Comparison of ENCODE assay signal across 10 mouse cellular contexts in the genomic region with DNA sequence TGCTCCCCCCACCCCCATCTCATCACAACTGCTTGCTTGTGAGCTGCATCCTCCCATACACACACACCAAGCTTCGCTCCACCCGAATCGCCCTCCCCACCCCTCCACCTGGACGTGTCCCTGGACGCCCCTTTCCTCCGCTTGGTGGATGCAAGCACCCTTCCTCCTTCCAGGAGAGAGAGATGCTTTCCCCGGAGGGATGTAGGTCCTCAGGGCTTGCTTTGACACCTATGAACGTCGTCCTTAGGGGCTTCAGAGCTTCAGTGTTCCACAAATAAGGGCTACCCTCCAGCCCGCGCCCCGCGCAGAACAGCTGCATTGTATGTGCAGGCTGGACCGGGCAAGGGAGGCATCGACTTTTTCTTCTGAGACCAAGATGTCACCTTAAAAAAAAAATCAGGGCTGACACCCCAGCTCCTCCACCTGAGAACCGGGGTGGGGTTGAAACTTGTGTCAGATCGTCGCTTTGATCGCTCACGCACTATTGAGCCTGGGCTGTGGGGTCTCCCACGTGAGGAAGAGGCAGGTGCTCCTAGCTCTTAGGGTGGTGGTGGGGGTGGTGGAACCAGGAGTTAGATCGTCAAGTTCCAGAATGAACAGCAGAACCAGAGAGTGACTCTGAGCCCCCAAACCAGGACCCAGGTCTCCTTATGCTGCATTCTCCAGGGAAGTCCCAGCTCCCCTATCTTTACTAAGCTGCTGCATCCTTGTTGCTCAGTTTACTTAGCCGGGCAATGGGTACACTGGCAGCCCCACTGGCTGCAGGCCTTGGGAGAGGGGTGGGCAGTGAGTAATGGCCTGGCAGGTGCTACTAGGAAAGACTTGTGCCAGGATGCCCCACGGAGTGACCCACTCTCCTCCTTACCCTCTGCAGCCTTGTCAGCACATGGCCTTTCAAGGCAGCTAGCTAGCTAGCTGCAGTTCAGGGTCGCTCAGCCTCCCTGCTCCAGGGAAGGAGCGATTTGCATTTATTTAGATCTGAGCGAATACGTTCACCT. TPM values are rescaled to one million over a fixed set of nuclear protein-coding genes. Genes with fewer than 3 reads are reported as not detected.
A peak's percentile ranks its signal among the peaks of the same experiment; 100 is the strongest.
DNase-seq lines count a peak whose midpoint lies in the region; ATAC-seq and TF ChIP-seq lines count a peak whose summit lies in the region.
"Had no signal": no experiment of that assay in that cellular context is flagged by ENCODE, and none has a peak within 500 bp of the region (broad histone marks: within the 10 kb centered on the region; RNA-seq: fewer than 3 reads in every experiment).

No protein-coding gene starts in this region.

- H3K27me3 ChIP-seq in heart, embryonic 15.5 days = peaks cover 98% of the 10 kb centered on the region
- H3K27me3 ChIP-seq in forebrain, embryonic 14.5 days (replicated peaks; ENCODE audit: control insufficient read depth, insufficient read depth, low read length) = peaks cover 32% of the 10 kb centered on the region
- H3K27me3 ChIP-seq in midbrain, embryonic 11.5 days (ENCODE audit: control insufficient read depth, insufficient read depth, low read length) = peaks cover 68% of the 10 kb centered on the region
- peaks cover 66% of the 10 kb centered on the region for H3K27me3 ChIP-seq in lung, postnatal 0 days (replicated peaks; ENCODE audit: insufficient read depth, low read length)

- in situ Hi-C loops in ES-E14 (cut with MboI; ENCODE audit: low sequenced_read_pairs in 2 of 2, unreplicated experiment in 2 of 2) = no loop called here

- no peak overlapping the region for H3K9ac ChIP-seq in heart, embryonic 15.5 days
- no peak overlapping the region for H3K9ac ChIP-seq in ES-E14 (ENCODE audit: insufficient read depth, low read depth, low read length, poor library complexity, severe bottlenecking)
- H3K9ac ChIP-seq in forebrain, embryonic 14.5 days (ENCODE audit: low read length) = peak overlapping the region; percentile 78; the same call in 1 of the 2 replicates
- H3K9ac ChIP-seq in midbrain, embryonic 11.5 days (ENCODE audit: low read length) = 0 out of 2 replicates have a peak overlapping the region, but pooled peaks have one; percentile 25
- no peak overlapping the region for H3K9ac ChIP-seq in lung, postnatal 0 days (replicated peaks; ENCODE audit: low read depth)

- no peaks in the 10 kb centered on the region for H3K36me3 ChIP-seq in heart, embryonic 15.5 days
- H3K36me3 ChIP-seq in ES-E14 (ENCODE audit: control insufficient read depth, insufficient read depth, low read length, poor library complexity, severe bottlenecking) = no peaks in the 10 kb centered on the region
- no peaks in the 10 kb centered on the region for H3K36me3 ChIP-seq in forebrain, embryonic 14.5 days (ENCODE audit: control insufficient read depth, insufficient read depth, low read length)
- H3K36me3 ChIP-seq in midbrain, embryonic 11.5 days (ENCODE audit: control insufficient read depth, insufficient read depth, low read length) = no peaks in the 10 kb centered on the region
- no peaks in the 10 kb centered on the region for H3K36me3 ChIP-seq in lung, postnatal 0 days (ENCODE audit: insufficient read depth, low read length)

- no peak for TF ChIP-seq EP300 in lung, postnatal 0 days (IDR thresholded peaks at IDR 0.05)

- no peak overlapping the region for H3K4me3 ChIP-seq in heart, embryonic 15.5 days
- peak overlapping the region; percentile 3 to 71; a peak in 3 of 4 replicates for H3K4me3 ChIP-seq in ES-E14 (ENCODE audit: insufficient read depth in 1 of 2, low read depth in 1 of 2, low read length in 2 of 2, poor library complexity in 1 of 2, severe bottlenecking in 1 of 2)
- H3K4me3 ChIP-seq in forebrain, embryonic 14.5 days (ENCODE audit: low read depth, low read length) = peak overlapping the region; percentile 56
- H3K4me3 ChIP-seq in midbrain, embryonic 11.5 days (ENCODE audit: low read depth, low read length) = peak overlapping the region; percentile 62
- no peak overlapping the region for H3K4me3 ChIP-seq in lung, postnatal 0 days (ENCODE audit: low read depth, low read length)
- H3K4me3 ChIP-seq: erythroblast, embryonic 14.5 days had no signal

- H3K9me3 ChIP-seq in heart, embryonic 15.5 days (replicated peaks) = no peaks in the 10 kb centered on the region
- H3K9me3 ChIP-seq in ES-E14 (ENCODE audit: control insufficient read depth, insufficient read depth, low read depth, low read length) = no peaks in the 10 kb centered on the region
- no peaks in the 10 kb centered on the region for H3K9me3 ChIP-seq in forebrain, embryonic 14.5 days (replicated peaks; ENCODE audit: control insufficient read depth, low read length)
- no peaks in the 10 kb centered on the region for H3K9me3 ChIP-seq in midbrain, embryonic 11.5 days (ENCODE audit: control insufficient read depth, low read length)
- H3K9me3 ChIP-seq in lung, postnatal 0 days (ENCODE audit: low read length) = no peaks in the 10 kb centered on the region

- peaks cover 7% of the 10 kb centered on the region for H3K4me1 ChIP-seq in heart, embryonic 15.5 days (replicated peaks)
- peaks cover 4 to 21% of the 10 kb centered on the region in 2 experiments; a peak in 3 of 4 replicates for H3K4me1 ChIP-seq in ES-E14 (ENCODE audit: control insufficient read depth in 2 of 2, insufficient read depth in 2 of 2, low read length in 2 of 2, poor library complexity in 1 of 2)
- H3K4me1 ChIP-seq in forebrain, embryonic 14.5 days (ENCODE audit: control insufficient read depth, insufficient read depth, low read length) = peaks cover 17% of the 10 kb centered on the region
- peaks cover 36% of the 10 kb centered on the region for H3K4me1 ChIP-seq in midbrain, embryonic 11.5 days (ENCODE audit: control insufficient read depth, insufficient read depth, low read length)
- H3K4me1 ChIP-seq in lung, postnatal 0 days (ENCODE audit: insufficient read depth, low read depth, low read length) = no peaks in the 10 kb centered on the region

- DNase-seq in heart, adult 8-10 months (ENCODE audit: low spot score) = no peak
- no peak for DNase-seq in ES-E14 (ENCODE audit: low read depth, low spot score)
- no peak for DNase-seq in forebrain, embryonic 14.5 days (ENCODE audit: low spot score)
- DNase-seq in midbrain, embryonic 11.5 days (ENCODE audit: low spot score, missing footprints) = peak; percentile 93
- DNase-seq in yolk sac, embryonic 10.5 days (ENCODE audit: low spot score) = no peak
- DNase-seq in thymus, postnatal 25 days = no peak
- DNase-seq in lung, postnatal 0 days (ENCODE audit: low spot score) = no peak

- ATAC-seq in heart, embryonic 15.5 days (replicated peaks; ENCODE audit: insufficient number of reproducible peaks, insufficient read depth, low FRiP score, low read depth) = no peak
- no peak; the same call in 1 of the 2 replicates for ATAC-seq in forebrain, embryonic 14.5 days
- no peak for ATAC-seq in midbrain, embryonic 11.5 days (ENCODE audit: low FRiP score)
- no peak for ATAC-seq in lung, postnatal 0 days

- H3K27ac ChIP-seq in heart, embryonic 15.5 days = no peak overlapping the region
- H3K27ac ChIP-seq in ES-E14 (ENCODE audit: insufficient read depth, low read depth, low read length, poor library complexity, severe bottlenecking) = no peak overlapping the region
- H3K27ac ChIP-seq in forebrain, embryonic 14.5 days (ENCODE audit: low read depth, low read length) = no peak overlapping the region
- H3K27ac ChIP-seq in midbrain, embryonic 11.5 days (ENCODE audit: low read depth, low read length) = no peak overlapping the region
- H3K27ac ChIP-seq in lung, postnatal 0 days (ENCODE audit: low read length) = no peak overlapping the region

- 12% methylated on average over 28 of the region's 28 CpGs for WGBS in heart, embryonic 15.5 days
- 7% methylated on average over 28 of the region's 28 CpGs for WGBS in forebrain, embryonic 14.5 days
- 8% methylated on average over 28 of the region's 28 CpGs for WGBS in midbrain, embryonic 11.5 days
- WGBS in lung, postnatal 0 days = 11% methylated on average over 28 of the region's 28 CpGs

- TF ChIP-seq CTCF in lung, postnatal 0 days (IDR thresholded peaks at IDR 0.05) = no peak

- 0 out of 2 replicates have a peak overlapping the region, but pooled peaks have one; percentile 55 for H3K4me2 ChIP-seq in heart, embryonic 15.5 days
- peak overlapping the region; percentile 85 for H3K4me2 ChIP-seq in forebrain, embryonic 14.5 days (ENCODE audit: low read length)
- peak overlapping the region; percentile 98 for H3K4me2 ChIP-seq in midbrain, embryonic 11.5 days
- no peak overlapping the region for H3K4me2 ChIP-seq in lung, postnatal 0 days (replicated peaks; ENCODE audit: low read depth, low read length)

TF ChIP-seq in ES-E14, 5 proteins besides CTCF, POLR2A, EP300 and RAD21:
- TF ChIP-seq ZC3H11A (IDR thresholded peaks at IDR 0.05; ENCODE audit: borderline replicate concordance, low read depth, low read length) = no peak
- TF ChIP-seq HCFC1 (IDR thresholded peaks at IDR 0.05; ENCODE audit: borderline replicate concordance, insufficient read depth, low read length) = no peak
- TF ChIP-seq CHD2 (IDR thresholded peaks at IDR 0.05; ENCODE audit: low read depth, low read length) = no peak
- no peak for TF ChIP-seq MAFK (IDR thresholded peaks at IDR 0.05; ENCODE audit: insufficient read depth, low read depth, low read length)
- no peak for TF ChIP-seq ZNF384 (IDR thresholded peaks at IDR 0.05; ENCODE audit: low read depth, low read length)

RNA-seq across cellular contexts. Expression of gene Igsf21, which starts 0.7 kb away (rescaled TPM):
- polyA plus RNA-seq in heart, embryonic 15.5 days (2015; fragmentation: Nextera tagmentation; extraction: Ambion mirVana) = 0.10 and 0.65 TPM in 2 replicates
- total RNA-seq in heart, adult 8-10 months (2022) = under 1 TPM in 3 of 4 experiments, not detected in 1; 0.12 to 0.52 (median 0.14) TPM
- 2.5 and 6.9 TPM in 2 replicates for total RNA-seq in ES-E14 (2012; rRNA removed)
- polyA plus RNA-seq in forebrain, embryonic 14.5 days (2014; fragmentation: Nextera tagmentation; extraction: Ambion mirVana) = 30.0 and 40.3 TPM in 2 replicates
- 15.2 and 16.5 TPM in 2 replicates for polyA plus RNA-seq in midbrain, embryonic 11.5 days (2014; fragmentation: Nextera tagmentation; extraction: Ambion mirVana)
- 0.13 and 0.26 TPM in 2 replicates for polyA plus RNA-seq in lung, postnatal 0 days (2015; fragmentation: Nextera tagmentation; extraction: Ambion mirVana)
- total RNA-seq: liver, adult 2 months had no signal
- polyA plus RNA-seq: liver, adult 2 months had no signal

Comparison
In these comparisons a context has a peak if more than half of its experiments do, and no peak if none do; other contexts are left out.
1. H3K4me3 ChIP-seq: peak in ES-E14 (2 of 2), forebrain, embryonic 14.5 days (single experiment) and midbrain, embryonic 11.5 days (single experiment); none in heart, embryonic 15.5 days (single experiment) and lung, postnatal 0 days (single experiment).
2. H3K9ac ChIP-seq: peak in forebrain, embryonic 14.5 days (single experiment) and midbrain, embryonic 11.5 days (single experiment); none in heart, embryonic 15.5 days (single experiment), ES-E14 (single experiment) and lung, postnatal 0 days (single experiment).